Mouse (Mus musculus) lung, postnatal 0 days (tissue): ENCODE data around the gene March6.

ENCODE experiments used
- CTCF ChIP-seq: IDR thresholded peaks from 2 replicates; pipeline ENCODE4 v1.5.1; 2016; ENCODE audit warnings: antibody characterized with exemption, mild to moderate bottlenecking
- EP300 ChIP-seq: IDR thresholded peaks from 2 replicates; pipeline ENCODE4 v1.6.1; 2016; ENCODE audit warnings: antibody characterized with exemption, mild to moderate bottlenecking, control low read depth

DNA sequence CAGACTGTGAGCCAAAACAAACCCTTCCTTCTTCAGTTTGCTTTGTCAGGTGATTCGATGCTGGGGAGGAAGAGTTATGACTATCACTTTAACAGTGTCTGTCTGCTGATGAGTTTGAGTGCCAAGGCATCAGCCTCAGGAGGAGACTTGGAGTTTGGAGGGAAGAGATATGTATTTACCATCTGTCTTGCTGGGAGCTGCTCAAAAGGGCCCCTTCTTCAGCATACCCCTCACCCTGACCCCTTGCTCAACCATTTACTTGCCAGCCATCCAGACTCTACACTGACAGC lies 9.6 kb upstream of the March6 start:
- TF ChIP-seq CTCF = no peak
- no peak for TF ChIP-seq EP300
